Mouse (Mus musculus) B cell, adult 2 months (primary cell): Measurements from ENCODE around the gene Zfp953.

Source experiments
- DNase-seq, 2 experiments: peaks; one replicate each; pipeline ENCODE4 v3.0.0; 2022

Zfp953 gene

DNA sequence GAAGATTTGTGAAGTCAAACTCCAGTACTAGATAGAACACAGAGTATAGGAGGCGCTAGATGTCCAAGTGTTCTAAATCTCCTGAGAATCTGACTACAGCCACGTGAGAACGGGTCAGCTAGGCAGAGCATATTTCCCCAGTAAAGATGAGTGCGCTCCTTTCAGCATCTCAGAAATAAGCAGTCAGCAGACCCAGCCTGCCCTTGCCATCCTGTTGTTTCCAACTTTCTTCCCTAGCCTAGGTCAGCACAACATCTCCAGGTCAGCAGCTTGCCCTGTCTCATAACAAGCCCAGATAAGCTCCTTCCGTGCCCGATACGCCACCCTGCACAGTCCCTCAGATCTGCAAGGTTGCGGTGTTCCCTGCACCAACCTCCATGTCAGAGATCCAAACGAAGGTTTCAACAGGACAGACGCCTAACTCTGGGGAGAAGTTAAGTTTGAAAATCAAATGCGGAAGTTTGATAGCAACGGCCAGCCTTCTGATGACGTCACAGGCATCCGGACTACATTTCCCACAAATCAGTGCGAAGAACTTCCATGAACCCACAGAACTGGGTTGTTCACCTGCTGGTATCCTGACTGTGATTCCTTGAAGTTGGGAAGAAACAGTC is at the start of gene Zfp953, which contains the start of gene Gm28044:
Zfp953 (minus strand) TSS at position 475 of the 614 bp plus-strand sequence.
Gm28044 (minus strand) TSS at position 406 of the 614 bp plus-strand sequence.
- DNase-seq = peak; percentile 95

DNA sequence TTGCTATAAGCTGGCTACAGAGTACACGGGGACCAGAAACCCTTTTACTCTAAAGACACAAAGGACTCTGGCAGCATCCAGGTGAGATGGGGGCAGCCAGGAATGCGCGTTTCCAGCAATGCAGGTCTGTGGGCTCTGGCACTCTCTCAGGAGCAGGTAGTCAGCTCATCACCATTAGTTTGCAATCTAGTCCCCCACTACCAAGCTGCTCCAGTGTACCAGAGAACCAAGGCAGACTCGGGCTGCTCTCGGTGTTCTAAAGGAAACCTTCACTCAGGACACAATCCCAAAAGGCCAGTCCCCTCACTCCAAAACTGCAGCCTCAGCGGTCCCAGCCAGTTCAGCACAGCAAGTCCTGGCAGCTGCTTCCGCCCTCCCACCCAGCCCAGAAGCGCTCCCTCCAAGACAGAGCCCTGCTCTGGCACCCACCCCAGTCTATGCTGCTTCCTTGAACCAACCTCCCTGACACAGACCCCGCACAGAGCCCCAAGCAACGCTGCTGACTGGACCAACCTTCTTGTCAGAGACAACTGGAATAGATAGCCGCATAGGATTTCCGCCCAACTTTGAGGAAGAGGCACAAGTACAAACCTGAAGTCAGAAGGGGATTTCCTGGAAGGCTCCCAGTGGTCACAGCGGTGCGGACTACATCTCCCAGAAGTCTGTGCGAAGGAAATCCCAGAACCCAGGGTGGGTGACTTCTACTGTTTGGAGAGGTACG is 38.9 kb upstream of the Zfp953 start, which contains the start of gene Zfp429:
Zfp429 (minus strand) TSS at position 637 of the 721 bp plus-strand sequence.
- peak; percentile 79 to 83 for DNase-seq

DNA sequence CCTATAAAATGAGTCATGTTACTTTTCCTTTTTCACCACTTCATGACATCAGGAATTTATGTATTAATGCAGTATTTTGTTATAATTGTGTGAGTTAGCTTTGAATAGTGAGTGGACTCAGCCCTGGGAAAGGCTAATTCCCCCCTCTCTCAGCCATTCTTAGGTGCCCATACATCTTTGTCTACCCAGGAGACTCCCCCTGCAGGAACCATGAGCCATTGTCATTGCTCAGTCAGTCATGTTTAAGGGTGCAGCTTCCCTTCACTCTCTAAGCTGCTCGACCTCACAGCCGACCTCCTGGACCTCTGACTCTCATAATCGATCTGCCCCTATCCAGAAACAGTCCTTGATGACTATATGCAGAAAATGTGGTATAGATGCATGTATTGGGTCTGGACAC is 15.8 kb upstream of the Zfp953 start:
- DNase-seq = peak in 1 of 2 experiments; percentile 8

DNA sequence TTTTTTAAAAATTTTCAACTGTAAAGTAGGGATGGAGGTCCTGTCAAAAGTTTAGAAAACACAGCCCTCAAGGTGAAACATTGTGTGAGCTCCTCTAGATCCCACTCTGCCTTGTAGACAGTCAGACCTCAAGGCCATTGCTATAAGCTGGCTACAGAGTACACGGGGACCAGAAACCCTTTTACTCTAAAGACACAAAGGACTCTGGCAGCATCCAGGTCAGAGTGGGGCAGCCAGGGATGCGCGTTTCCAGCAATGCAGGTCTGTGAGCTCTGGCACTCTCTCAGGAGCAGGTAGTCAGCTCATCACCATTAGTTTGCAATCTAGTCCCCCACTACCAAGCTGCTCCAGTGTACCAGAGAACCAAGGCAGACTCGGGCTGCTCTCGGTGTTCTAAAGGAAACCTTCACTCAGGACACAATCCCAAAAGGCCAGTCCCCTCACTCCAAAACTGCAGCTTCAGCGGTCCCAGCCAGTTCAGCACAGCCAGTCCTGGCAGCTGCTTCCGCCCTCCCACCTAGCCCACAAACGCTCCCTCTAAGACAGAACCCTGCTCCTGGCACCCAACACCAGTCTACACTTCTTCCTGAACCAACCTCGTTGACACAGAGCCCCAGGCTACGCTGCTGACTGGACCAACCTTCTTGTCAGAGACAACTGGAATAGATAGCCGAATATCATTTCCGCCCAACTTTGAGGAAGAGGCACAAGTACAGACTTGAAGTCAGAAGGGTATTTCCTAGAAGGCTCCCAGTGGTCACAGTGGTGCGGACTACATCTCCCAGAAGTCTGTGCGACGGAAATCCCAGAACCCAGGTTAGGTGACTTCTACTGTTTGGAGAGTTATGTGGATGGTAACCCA is 14.9 kb upstream of the Zfp953 start, which contains the start of the genes Gm28041 and Zfp456:
Gm28041 (minus strand) TSS at position 684 of the 862 bp plus-strand sequence.
Zfp456 (minus strand) TSS at position 761 of the 862 bp plus-strand sequence.
- peak; percentile 85 to 87 for DNase-seq

DNA sequence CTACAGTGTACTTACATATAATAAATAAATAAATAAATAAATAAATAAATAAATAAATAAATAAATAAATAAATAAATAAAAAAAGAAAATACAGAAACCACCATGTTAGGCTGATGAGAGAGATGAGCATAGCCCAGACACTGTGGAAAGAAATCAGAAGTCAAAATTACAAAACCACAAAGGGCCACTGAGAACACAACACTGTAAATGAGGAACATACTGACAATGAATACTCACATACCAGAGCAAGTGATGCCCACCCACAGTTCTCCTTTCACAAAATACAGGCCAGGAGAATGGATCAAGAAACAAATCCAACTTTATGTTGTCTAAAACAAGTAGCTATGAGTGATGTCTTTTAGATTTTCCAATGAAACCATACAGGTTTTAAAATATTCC is 8.6 kb downstream of the Zfp953 start:
- no peak for DNase-seq

DNA sequence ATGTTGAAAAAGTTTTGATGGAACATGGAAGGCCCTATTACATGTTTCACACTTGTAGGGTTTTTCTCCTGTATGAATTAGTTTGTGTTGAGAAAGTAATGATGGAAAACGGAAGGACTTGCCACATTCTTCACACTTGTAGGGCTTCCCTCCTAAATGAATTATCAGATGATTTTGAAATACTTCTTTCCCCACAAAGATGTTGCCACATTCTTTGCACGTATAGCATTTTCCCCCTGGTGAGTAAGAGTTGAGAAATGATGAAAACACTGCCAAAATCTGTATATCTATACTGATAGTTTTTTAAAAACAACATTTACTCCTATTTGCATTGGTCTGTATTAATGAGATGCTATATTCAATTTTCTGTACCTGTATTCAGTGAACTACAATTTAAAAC is 17.0 kb downstream of the Zfp953 start:
- no peak for DNase-seq

DNA sequence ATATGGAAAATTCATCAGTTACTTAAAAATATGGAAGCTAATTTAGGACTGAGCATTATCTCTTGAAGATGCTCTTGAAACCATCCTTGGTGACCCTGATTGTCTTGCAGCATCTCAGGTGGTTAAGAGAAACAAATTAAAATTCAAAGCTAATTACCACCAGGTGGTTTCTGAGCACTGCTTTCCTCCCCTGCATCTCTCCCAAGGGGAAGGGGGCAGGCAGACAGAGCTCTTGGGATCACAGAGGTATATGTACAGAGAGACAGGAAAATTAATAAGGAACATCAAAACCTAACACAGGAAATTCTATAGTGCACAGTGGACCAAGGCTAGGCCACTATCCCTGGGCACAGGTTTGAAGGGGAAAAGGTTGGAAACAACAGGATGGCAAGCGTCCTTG is 27.5 kb downstream of the Zfp953 start:
- peak in 1 of 2 experiments; percentile 1 for DNase-seq

DNA sequence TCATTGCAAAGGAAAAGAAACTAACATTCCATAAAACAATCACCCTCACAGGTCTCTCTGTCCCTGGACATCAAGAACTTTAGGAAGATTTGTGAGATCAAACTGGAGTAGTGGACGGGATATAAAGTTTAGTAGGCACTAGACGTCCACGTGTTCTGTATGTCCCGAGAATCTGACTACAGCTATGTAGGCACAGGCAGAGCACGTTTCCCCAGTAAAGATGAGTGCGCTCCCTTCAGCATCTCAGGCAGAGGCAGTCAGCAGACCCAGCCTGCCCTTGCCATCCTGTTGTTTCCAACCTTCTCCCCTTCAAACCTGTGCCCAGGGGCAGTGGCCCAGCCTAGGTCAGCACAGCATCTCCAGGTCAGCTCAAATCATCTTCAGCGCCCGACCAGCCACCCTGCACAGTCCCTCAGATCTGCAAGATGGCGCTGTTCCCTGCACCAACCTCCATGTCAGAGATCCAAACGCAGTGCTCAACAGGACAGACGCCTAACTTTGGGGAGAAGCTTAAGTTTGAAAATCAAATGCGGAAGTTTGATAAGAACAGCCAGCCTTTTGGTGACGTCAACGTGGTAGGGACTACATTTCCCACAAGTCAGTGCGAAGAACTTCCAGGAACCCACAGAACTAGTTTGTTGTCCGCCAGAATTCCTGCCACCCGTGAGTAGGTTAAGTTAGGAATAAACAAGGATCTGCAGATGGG is 28.2 kb downstream of the Zfp953 start, which contains the start of gene Zfp595:
Zfp595 (minus strand) TSS at position 552 of the 706 bp plus-strand sequence.
- DNase-seq = peak; percentile 88 to 90

DNA sequence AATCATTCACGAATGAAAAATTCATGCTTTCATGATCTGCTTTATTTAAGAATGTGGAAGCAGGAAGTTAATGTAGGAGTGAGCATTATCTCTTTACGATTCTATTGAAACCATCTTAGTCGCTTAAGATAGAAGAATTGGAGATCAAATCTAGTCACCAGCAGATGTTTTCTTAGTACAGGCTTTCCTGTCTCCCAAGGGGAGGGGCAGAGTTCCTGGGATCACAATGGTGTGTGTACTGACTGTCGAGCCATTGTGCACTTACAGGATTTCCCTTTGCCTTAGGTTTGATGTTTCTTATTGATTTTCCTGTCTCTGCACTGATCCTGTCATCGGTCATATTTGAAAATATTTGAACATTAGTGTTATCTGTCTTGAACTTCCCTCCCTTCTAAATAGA is 53.7 kb downstream of the Zfp953 start:
- no peak for DNase-seq

DNA sequence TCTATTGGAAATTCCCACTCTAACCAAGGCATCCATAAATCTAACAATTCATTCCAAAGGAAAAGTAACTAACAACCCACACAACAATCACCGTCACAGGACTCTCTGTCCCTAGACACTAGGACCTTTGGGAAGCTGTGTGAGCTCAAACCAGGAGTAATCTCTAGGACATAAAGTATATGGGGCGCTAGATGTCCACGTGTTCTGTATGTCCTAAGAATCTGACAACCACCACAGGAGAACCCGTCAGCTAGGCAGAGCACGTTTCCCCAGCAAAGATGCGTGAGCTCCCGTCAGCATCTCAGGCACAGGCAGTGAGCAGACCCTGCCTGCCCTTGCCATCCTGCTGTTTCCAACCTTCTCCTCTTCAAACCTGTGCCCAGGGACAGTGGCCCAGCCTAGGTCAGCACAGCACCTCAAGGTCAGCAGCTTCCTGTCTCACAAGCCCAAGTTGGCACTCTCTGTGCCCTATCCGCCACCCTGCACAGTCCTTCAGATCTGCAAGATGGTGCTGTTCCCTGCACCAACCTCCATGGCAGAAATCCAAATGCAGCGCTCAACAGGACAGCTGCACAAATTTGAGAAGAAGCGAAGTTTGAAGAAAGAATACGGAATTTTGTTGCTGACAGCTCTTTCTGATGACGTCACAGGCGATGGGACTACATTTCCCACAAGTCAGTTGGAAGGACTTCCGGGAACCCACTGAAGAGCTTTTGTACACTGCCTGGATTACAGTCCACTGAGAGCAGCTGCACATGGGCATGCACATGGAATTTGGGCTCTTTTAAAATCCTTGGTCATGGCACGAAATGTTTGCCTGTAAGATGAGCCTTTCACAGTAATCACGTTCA is 54.4 kb downstream of the Zfp953 start, which contains the start of gene Zfp457:
Zfp457 (minus strand) TSS at position 664 of the 851 bp plus-strand sequence.
- DNase-seq = peak; percentile 89 to 91
